Mouse (Mus musculus) liver, adult (tissue): ENCODE data around the gene Mgea5.

Experiments used
- GATA4 ChIP-seq: IDR thresholded peaks from 2 replicates; pipeline ENCODE4 v1.6.1; 2014; ENCODE audit warnings: mild to moderate bottlenecking, low read length; ENCODE audit not compliant: insufficient replicate concordance

Mgea5 gene

GRCm38 (mm10) chr19:45807732-45808131, 24.1 kb upstream of the Mgea5 start:
- no peak for TF ChIP-seq GATA4

GRCm38 (mm10) chr19:45804593-45805368, 21.1 kb upstream of the Mgea5 start:
- TF ChIP-seq GATA4 = no peak

GRCm38 (mm10) chr19:45803408-45803807, 19.8 kb upstream of the Mgea5 start:
- no peak for TF ChIP-seq GATA4

GRCm38 (mm10) chr19:45802702-45803101, 19.1 kb upstream of the Mgea5 start:
- TF ChIP-seq GATA4 = no peak

GRCm38 (mm10) chr19:45796879-45797278, 13.2 kb upstream of the Mgea5 start:
- TF ChIP-seq GATA4 = no peak

GRCm38 (mm10) chr19:45796061-45796556, 12.5 kb upstream of the Mgea5 start:
- no peak for TF ChIP-seq GATA4

- TF ChIP-seq GATA4 = no peak
Measured at GRCm38 (mm10) chr19:45795406-45795944, 11.8 kb upstream of the Mgea5 start.

GRCm38 (mm10) chr19:45794718-45795117, 11.1 kb upstream of the Mgea5 start:
- no peak for TF ChIP-seq GATA4

- no peak for TF ChIP-seq GATA4
Measured at GRCm38 (mm10) chr19:45792404-45792803, 8.8 kb upstream of the Mgea5 start.

GRCm38 (mm10) chr19:45789888-45790874, 6.5 kb upstream of the Mgea5 start:
- no peak for TF ChIP-seq GATA4

GRCm38 (mm10) chr19:45789365-45789764, 5.7 kb upstream of the Mgea5 start:
- TF ChIP-seq GATA4 = no peak

GRCm38 (mm10) chr19:45788337-45788736, 4.7 kb upstream of the Mgea5 start:
- no peak for TF ChIP-seq GATA4

GRCm38 (mm10) chr19:45787450-45787849, 3.8 kb upstream of the Mgea5 start:
- no peak for TF ChIP-seq GATA4

GRCm38 (mm10) chr19:45785470-45785869, 1.8 kb upstream of the Mgea5 start:
- no peak for TF ChIP-seq GATA4

- TF ChIP-seq GATA4 = no peak
Measured at GRCm38 (mm10) chr19:45783933-45784576, 418 bp upstream of the Mgea5 start.
